Mouse (Mus musculus): ENCODE data around the gene Fcho1.
A peak's percentile ranks its signal among the peaks of the same experiment; 100 is the strongest.

Gene Fcho1

DNA sequence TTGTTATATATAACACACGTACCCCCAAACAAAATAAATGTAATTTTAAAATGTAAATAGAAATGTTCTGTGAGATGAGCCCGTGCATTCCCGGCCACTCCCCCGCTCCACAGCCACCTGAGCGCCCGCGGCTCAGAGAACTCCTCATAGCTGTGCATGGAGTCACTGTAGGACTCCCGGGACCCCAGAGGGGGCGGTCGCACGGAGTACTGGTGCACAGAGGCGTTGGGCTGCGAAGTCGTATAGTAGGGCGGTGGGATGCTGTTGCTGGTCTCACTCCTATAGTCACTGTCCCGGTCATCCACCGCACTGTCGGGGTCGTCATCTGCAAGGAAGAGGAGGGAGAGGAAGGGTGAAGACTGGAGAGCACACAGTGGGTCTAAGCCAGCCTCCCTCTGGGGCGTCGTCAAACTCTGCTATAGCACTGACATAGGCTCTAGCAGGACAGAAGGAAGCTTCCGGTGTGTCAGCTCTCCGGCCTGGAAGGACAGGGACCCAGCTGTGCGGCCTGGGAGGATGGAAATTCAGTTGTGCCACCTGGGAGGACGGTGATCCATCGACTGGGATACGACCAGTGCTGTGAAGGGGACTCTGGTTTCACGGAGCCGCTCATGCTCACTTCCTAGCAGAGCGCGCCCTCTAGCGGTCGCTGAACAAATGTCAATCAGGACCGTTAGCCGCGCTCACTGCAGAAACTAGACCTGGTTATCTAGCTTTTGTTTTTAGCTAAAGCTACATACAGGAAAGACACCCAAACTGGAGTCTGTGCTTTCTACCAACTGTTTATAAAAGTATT lies 65.0 kb downstream of the Fcho1 start:
- peak; percentile 82 for ATAC-seq (ENCODE audit: low TSS enrichment)

DNA sequence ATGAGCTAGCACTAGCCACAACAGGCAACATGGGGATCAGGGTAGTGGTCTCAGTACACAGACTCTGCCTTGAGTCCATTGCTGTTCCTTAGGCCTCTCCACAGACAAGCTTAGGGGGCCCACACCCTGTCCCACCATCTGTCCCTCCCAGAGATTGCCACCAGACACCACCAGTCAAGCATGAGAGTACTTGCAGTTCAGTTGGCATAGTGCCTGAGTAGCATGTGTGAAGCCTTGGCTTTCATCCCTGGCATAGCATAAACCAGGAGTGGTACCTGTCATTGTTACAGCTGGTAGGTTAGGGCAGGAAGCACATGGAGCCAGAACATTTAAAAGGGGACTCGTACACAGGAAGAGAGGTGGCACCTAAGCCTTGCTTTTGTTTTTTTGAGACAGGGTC lies 65.8 kb downstream of the Fcho1 start:
- ATAC-seq (ENCODE audit: low TSS enrichment): no peak

- ATAC-seq (ENCODE audit: low TSS enrichment): no peak
Measured at GRCm38 (mm10) chr8:71658515-71659049, 66.9 kb downstream of the Fcho1 start.
